Mouse (Mus musculus): Measurements from ENCODE around the gene Lage3. TPM values are rescaled to one million over a fixed set of nuclear protein-coding genes. Genes with fewer than 3 reads are reported as not detected.
"Not testable (repeated sequence)": the region's sequence is repeated elsewhere in the genome, so short reads cannot be mapped to it uniquely, and the experiment has no call there.

Gene Lage3
- polyA plus RNA-seq, 1 experiment = 41.6 TPM

DNA sequence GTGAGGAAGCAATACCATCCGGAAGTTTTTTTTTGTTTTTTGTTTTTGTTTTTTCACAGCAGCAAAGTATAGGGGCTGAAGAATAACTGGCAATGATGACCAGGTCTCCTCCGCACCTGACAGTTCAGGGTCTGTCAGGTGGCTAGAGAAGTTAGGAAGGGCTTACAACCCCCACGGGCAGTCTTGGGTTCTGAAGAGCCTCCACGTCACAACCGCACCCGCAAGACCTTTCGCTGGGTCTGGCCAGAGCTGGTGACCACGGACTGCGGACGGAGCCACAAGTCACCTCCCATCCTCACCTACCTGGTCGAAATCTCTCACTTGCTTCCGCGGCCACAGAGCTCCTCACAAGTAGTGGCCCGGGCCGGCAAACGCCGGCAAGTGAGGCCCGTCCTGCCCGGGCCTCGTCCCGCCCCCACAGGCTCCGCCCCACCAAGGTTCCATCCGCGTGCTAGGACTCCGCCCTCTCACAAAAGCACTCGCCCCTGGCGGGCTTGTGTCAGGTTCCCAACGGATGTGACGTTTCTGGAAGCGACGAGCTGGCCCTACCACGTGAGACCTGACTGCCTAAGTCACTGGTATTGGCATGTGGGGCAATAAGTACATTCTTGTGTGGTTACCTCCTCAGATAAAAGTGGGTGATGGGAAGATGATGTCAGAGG lies 19.6 kb upstream of the Lage3 start, which contains the start of the genes Ubl4a and Slc10a3:
Gene Ubl4a (minus strand): TSS at position 331 of the 662 bp plus-strand sequence.
Gene Slc10a3 (minus strand): TSS at position 462 of the 662 bp plus-strand sequence.
- Histone ChIP-seq H3K79me2 (ENCODE audit: control insufficient read depth, insufficient read depth) (peaks cover under 1% of the 10 kb centered on the region), H3K4me3 (peak within 1 kb of the TSS; percentile 38), H3K36me3 (ENCODE audit: control insufficient read depth, insufficient read depth) (no peaks in the 10 kb centered on the region), H3ac (ENCODE audit: control insufficient read depth, insufficient read length) (no peak within 1 kb of the TSS), H3K27me3 (ENCODE audit: control insufficient read depth, insufficient read depth, insufficient read length) (no peaks in the 10 kb centered on the region), H3K4me2 (ENCODE audit: low read depth) (peak within 1 kb of the TSS; percentile 91)
- peak; percentile 16 for TF ChIP-seq E2F4 (IDR thresholded peaks at IDR 0.05; ENCODE audit: insufficient read depth)
- no peak for TF ChIP-seq TCF12 (IDR thresholded peaks at IDR 0.05; ENCODE audit: insufficient read depth, poor library complexity, severe bottlenecking)
- TF ChIP-seq POLR2A (IDR thresholded peaks at IDR 0.05; ENCODE audit: insufficient read length, low read depth) = peak; percentile 82
- TF ChIP-seq TCF3 (IDR thresholded peaks at IDR 0.05; ENCODE audit: insufficient read length, low read depth) = no peak
- TF ChIP-seq MYOG (IDR thresholded peaks at IDR 0.05; ENCODE audit: control insufficient read depth in 1 of 3, insufficient read depth in 1 of 3, insufficient read length in 2 of 3, low read depth in 2 of 3) = no peak
- peak; percentile 80 for TF ChIP-seq POLR2AphosphoS2 (IDR thresholded peaks at IDR 0.05; ENCODE audit: insufficient read length, low read depth)
- peak; percentile 80 for TF ChIP-seq USF1 (IDR thresholded peaks at IDR 0.05; ENCODE audit: low read depth)

DNA sequence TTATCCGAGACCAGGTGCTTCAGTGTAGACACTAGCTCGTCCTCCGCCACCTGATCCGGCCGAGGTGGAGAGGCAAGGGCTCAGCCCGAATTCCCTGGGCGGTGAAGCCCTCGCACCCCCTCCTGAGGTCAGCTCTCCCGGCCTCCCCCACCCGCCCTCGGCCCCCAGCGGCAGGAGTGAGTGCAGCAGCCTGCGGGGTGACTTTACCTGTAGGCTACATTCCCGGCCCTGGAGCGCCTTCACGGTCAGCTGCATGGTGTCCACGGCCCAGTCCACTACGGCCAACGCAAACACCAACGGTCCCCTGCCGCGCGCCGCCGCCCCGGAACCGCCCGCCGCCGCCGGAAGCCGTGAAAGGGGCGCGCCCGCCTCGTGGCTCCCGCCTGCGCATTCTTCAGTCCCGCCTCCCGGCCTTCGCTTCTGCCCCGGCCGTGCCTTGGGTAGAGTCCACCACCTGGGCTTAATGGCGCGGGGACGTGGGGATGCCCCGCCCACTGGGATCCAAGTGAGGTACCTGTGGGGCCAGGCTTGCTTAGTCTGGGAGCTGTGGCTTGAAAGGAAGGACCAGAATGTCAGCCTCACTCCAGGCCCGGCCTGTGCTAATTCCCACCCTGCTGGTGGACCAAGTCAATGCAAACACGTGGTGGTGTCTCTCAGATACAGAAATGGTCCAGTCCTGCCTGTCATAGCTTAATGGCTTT lies 14.9 kb upstream of the Lage3 start:
- peaks cover 7% of the 10 kb centered on the region for H3K79me2 ChIP-seq (ENCODE audit: control insufficient read depth, insufficient read depth)
- H3K4me3 ChIP-seq = peak overlapping the region; percentile 60
- no peaks in the 10 kb centered on the region for H3K27me3 ChIP-seq (ENCODE audit: control insufficient read depth, insufficient read depth, insufficient read length)
- no peaks in the 10 kb centered on the region for H3K36me3 ChIP-seq (ENCODE audit: control insufficient read depth, insufficient read depth)
- peak; percentile 72 for TF ChIP-seq POLR2A (IDR thresholded peaks at IDR 0.05; ENCODE audit: insufficient read length, low read depth)
- peak; percentile 67 for TF ChIP-seq POLR2AphosphoS2 (IDR thresholded peaks at IDR 0.05; ENCODE audit: insufficient read length, low read depth)
- TF ChIP-seq E2F4 (IDR thresholded peaks at IDR 0.05; ENCODE audit: insufficient read depth) = no peak
- peak overlapping the region; percentile 73 for H3K4me2 ChIP-seq (ENCODE audit: low read depth)
- peak overlapping the region; percentile 33 for H3ac ChIP-seq (ENCODE audit: control insufficient read depth, insufficient read length)

DNA sequence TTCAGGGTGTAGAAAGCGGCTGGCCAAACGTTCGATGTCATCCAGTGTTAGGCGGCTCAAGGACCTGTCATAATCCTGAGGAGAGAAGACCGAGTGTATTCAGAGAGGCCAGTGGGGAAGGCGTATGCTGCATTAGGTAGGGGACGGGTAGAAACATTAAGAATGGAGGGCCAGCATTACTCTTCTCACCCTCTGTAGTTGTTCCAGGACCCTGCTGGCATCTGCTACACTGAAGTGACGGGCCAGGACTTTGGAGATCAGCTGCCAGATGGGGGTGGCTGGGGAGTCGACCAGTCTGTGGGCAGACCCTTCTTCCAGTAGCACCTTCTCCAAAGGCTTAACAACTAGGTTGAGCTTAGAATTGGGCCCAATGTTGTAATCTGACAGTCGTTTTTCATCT lies 14.1 kb upstream of the Lage3 start:
- TF ChIP-seq CEBPB (IDR thresholded peaks at IDR 0.05; ENCODE audit: insufficient read depth, poor library complexity, severe bottlenecking) = no peak
- TF ChIP-seq MYOD1 (IDR thresholded peaks at IDR 0.05; ENCODE audit: control insufficient read depth in 1 of 3, insufficient read length in 2 of 3, low read depth in 2 of 3) = no peak
- no peak for TF ChIP-seq MYOG (IDR thresholded peaks at IDR 0.05; ENCODE audit: control insufficient read depth in 1 of 3, insufficient read depth in 1 of 3, insufficient read length in 2 of 3, low read depth in 2 of 3)
- TF ChIP-seq REST (IDR thresholded peaks at IDR 0.05; ENCODE audit: insufficient read depth, insufficient read length) = no peak
- TF ChIP-seq POLR2AphosphoS2 (IDR thresholded peaks at IDR 0.05; ENCODE audit: insufficient read length, low read depth) = no peak
- no peak for TF ChIP-seq POLR2A (IDR thresholded peaks at IDR 0.05; ENCODE audit: insufficient read length, low read depth)
- no peak for TF ChIP-seq E2F4 (IDR thresholded peaks at IDR 0.05; ENCODE audit: insufficient read depth)
- TF ChIP-seq TCF12 (IDR thresholded peaks at IDR 0.05; ENCODE audit: insufficient read depth, poor library complexity, severe bottlenecking) = no peak
- TF ChIP-seq MAX (IDR thresholded peaks at IDR 0.05; ENCODE audit: low read depth) = no peak
- no peak for TF ChIP-seq USF1 (IDR thresholded peaks at IDR 0.05; ENCODE audit: low read depth)
- TF ChIP-seq TCF3 (IDR thresholded peaks at IDR 0.05; ENCODE audit: insufficient read length, low read depth) = no peak
- TF ChIP-seq SRF (IDR thresholded peaks at IDR 0.05; ENCODE audit: control insufficient read depth, insufficient read length, low read depth) = no peak
- Histone ChIP-seq H3K27me3 (ENCODE audit: control insufficient read depth, insufficient read depth, insufficient read length) (no peaks in the 10 kb centered on the region), H3K36me3 (ENCODE audit: control insufficient read depth, insufficient read depth) (no peaks in the 10 kb centered on the region), H3K4me3 (peak overlapping the region; percentile 60), H3K4me2 (ENCODE audit: low read depth) (peak overlapping the region; percentile 73), H3ac (ENCODE audit: control insufficient read depth, insufficient read length) (peak overlapping the region; percentile 33), H3K79me2 (ENCODE audit: control insufficient read depth, insufficient read depth) (peaks cover 7% of the 10 kb centered on the region)

DNA sequence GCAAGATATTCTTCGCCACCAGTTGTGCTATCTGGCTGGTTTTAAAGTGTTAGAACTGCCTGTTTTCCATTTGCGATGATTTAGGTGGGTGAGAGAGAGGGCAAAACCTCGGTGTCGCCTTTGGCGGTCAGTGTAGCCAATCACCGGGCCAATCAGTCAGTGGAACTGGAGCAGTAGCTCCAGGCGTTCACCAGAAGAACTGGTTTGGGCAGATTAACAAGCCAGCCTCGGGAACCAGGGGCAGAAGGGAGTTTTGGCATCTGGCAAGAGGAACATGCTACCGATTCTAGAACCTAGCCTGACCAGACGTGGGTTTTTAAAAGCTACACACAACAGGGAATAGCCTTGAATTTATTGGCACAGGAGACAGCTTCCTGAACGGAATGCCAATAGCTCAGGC lies 5.8 kb upstream of the Lage3 start:
- no peak overlapping the region for H3ac ChIP-seq (ENCODE audit: control insufficient read depth, insufficient read length)
- H3K27me3 ChIP-seq (ENCODE audit: control insufficient read depth, insufficient read depth, insufficient read length) = no peaks in the 10 kb centered on the region
- no peak overlapping the region for H3K4me3 ChIP-seq
- H3K79me2 ChIP-seq (ENCODE audit: control insufficient read depth, insufficient read depth) = no peaks in the 10 kb centered on the region
- TF ChIP-seq TCF3 (IDR thresholded peaks at IDR 0.05; ENCODE audit: insufficient read length, low read depth) = no peak
- no peak for TF ChIP-seq USF1 (IDR thresholded peaks at IDR 0.05; ENCODE audit: low read depth)
- no peak for TF ChIP-seq POLR2AphosphoS2 (IDR thresholded peaks at IDR 0.05; ENCODE audit: insufficient read length, low read depth)
- TF ChIP-seq MYOD1 (IDR thresholded peaks at IDR 0.05; ENCODE audit: control insufficient read depth in 1 of 3, insufficient read length in 2 of 3, low read depth in 2 of 3) = no peak
- no peak for TF ChIP-seq REST (IDR thresholded peaks at IDR 0.05; ENCODE audit: insufficient read depth, insufficient read length)
- TF ChIP-seq POLR2A (IDR thresholded peaks at IDR 0.05; ENCODE audit: insufficient read length, low read depth) = no peak
- TF ChIP-seq TCF12 (IDR thresholded peaks at IDR 0.05; ENCODE audit: insufficient read depth, poor library complexity, severe bottlenecking) = no peak
- TF ChIP-seq CEBPB (IDR thresholded peaks at IDR 0.05; ENCODE audit: insufficient read depth, poor library complexity, severe bottlenecking) = no peak
- TF ChIP-seq MYOG (IDR thresholded peaks at IDR 0.05; ENCODE audit: control insufficient read depth in 1 of 3, insufficient read depth in 1 of 3, insufficient read length in 2 of 3, low read depth in 2 of 3) = no peak
- no peak for TF ChIP-seq SRF (IDR thresholded peaks at IDR 0.05; ENCODE audit: control insufficient read depth, insufficient read length, low read depth)
- TF ChIP-seq MAX (IDR thresholded peaks at IDR 0.05; ENCODE audit: low read depth) = no peak
- no peak for TF ChIP-seq E2F4 (IDR thresholded peaks at IDR 0.05; ENCODE audit: insufficient read depth)
- H3K36me3 ChIP-seq (ENCODE audit: control insufficient read depth, insufficient read depth) = no peaks in the 10 kb centered on the region
- no peak overlapping the region for H3K4me2 ChIP-seq (ENCODE audit: low read depth)

DNA sequence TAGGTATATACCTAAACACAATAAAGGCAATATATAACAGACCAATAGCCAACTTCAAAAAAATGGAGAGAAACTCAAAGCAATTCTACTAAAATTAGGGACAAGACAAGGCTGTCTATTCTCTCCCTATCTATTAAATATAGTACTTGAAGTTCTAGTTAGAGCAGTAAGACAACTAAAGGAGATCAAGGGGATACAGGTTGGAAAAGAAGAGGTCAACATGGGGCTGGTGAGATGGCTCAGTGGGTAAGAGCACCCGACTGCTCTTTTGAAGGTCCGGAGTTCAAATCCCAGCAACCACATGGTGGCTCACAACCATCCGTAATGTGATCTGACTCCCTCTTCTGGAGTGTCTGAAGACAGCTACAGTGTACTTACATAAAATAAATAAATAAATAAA lies 3.7 kb upstream of the Lage3 start:
- H3K4me2 ChIP-seq (ENCODE audit: low read depth); H3ac ChIP-seq (ENCODE audit: control insufficient read depth, insufficient read length); H3K36me3 ChIP-seq (ENCODE audit: control insufficient read depth, insufficient read depth); H3K27me3 ChIP-seq (ENCODE audit: control insufficient read depth, insufficient read depth, insufficient read length); H3K79me2 ChIP-seq (ENCODE audit: control insufficient read depth, insufficient read depth); H3K4me3 ChIP-seq: not testable (repeated sequence)
